Mouse (Mus musculus) frontal cortex, postnatal 14 days (tissue): ENCODE measurements around the gene Egln3.

ENCODE experiments used
- DNase-seq, 2 experiments: peaks; one replicate each; pipeline ENCODE4 v3.0.0; 2022; ENCODE audit warnings: low spot score in 2 of 2

Gene Egln3

DNA sequence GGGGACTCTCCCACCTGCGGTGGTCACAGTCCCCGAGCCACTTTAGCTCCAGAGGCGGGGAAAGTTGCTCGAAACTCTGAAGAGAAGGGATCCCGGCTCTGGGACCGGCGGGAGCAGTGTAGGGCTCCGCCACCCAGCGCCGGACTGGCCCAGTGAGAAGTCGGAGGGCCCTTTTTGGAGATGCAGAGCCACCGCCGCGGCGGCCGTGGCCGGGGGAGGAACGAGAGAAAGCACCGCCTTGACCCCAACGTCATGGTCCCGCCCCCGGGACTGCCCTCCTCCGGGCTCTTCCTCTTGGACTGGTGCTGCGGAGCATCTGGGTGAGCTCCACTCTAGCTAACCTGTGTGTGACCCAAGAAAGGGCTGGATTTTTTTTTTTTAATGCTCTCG, at the start of gene Egln3:
Egln3 (minus strand) TSS at position 205 of the 390 bp plus-strand sequence.
- DNase-seq = peak; percentile 50 to 64

- no peak for DNase-seq
Observed at GRCm38 (mm10) chr12:54253449-54253848, 49.8 kb upstream of the Egln3 start.

- DNase-seq = peak; percentile 9 to 12
Observed at GRCm38 (mm10) chr12:54251942-54252400, 48.3 kb upstream of the Egln3 start.

GRCm38 (mm10) chr12:54247835-54248234, 44.2 kb upstream of the Egln3 start:
- DNase-seq = no peak

DNA sequence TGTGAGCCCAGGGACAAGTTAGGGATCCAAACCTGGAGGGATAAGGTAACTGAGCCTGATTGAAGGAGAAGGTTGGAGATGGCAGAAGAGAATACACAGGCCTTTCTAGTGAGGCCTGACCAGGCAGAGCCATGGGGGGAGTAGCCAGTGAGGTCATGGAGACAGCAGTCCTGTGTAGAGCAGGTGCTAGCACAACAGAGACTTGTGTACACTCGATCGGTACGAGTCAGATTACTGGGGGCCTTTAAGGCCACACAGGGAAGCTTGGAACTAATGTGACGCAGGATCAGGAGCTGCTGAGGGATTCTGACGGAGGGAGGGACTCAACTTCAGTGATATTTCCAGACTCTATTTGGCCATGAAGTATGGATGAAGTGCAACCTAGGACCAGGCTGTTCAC, 39.5 kb upstream of the Egln3 start:
- no peak for DNase-seq

GRCm38 (mm10) chr12:54241976-54242375, 38.3 kb upstream of the Egln3 start:
- DNase-seq = no peak

DNA sequence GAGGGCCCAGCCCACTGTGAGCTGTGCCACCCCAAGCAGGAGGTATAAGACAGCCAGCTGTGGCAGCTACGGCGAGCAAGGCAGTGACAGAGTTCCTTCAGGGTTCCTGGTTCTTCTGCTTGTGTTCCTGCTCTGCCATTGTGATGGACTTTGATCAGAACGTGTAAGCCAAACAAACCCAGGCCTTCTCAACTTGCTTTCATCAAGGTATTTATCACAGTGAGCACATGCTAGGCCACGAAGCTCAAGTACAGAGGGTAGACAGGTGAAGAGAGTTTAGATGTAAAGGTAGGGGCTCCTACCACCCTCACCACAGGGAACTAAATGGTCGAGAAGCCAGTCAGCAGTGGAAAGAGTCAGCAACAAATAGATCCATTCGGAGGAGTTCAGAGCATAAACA, 30.1 kb upstream of the Egln3 start:
- no peak for DNase-seq

- no peak for DNase-seq
Observed at GRCm38 (mm10) chr12:54232996-54233603, 29.4 kb upstream of the Egln3 start.

DNA sequence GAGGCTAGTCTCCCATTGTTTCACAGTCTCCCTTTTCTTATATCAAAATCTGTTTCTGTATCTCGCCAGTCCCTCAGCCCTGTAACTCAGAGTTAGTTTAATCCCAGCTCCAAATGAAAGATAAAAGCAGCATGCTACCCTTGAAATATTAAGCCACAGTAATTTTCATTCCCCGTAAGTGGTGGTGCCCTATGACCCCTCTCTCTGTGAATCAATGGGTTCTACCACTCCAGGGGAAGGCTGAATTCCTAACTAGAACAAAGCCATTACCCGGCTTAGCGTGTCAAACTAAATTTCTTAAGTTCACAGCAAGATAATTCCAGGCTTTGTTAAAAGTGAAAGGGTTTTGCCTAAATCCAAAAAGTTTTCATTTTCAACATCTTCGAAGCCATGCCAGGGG, 28.8 kb upstream of the Egln3 start:
- no peak for DNase-seq

GRCm38 (mm10) chr12:54227551-54227950, 23.9 kb upstream of the Egln3 start:
- no peak for DNase-seq

DNA sequence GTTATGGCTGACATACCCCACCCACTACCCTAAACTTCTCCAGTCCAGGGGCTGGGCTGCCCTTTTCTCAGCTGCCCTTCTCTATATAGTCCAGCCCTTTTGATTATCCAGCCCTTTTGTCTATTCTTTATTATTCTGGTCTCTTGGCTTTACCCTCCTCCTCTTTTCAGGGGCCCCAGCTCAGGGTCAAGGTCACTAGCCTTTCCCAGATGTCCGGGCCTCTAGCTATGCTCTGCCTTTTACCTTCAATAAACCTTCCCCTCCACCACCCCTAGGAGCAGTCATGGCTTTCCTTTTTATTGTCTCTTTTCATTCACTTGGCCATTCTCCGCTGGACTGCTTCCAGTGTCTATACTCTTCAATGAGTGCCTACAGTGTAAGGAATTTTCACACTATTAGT, 22.7 kb upstream of the Egln3 start:
- no peak for DNase-seq

DNA sequence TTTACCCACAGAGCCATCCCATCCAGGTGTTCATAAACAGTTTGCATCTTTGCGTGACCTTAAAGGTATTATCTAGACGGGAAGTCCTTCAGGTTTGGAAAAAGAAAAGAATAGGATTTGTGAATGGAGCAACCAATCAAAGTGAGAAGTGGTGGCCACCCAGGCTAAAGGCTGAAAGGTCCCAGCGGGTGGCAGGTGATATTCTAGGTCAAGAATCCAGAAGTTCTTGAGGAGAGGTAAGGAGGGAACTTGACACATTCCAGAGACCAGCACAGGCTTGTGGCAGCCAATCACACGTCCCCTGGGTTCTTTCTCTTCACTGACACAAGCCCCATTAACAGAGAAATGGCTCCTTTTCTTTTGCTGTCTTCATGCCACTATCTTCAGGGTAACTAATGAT, 21.9 kb upstream of the Egln3 start:
- DNase-seq = no peak

- DNase-seq = no peak
Observed at GRCm38 (mm10) chr12:54225090-54225489, 21.4 kb upstream of the Egln3 start.

GRCm38 (mm10) chr12:54222036-54222760, 18.5 kb upstream of the Egln3 start:
- no peak for DNase-seq

- DNase-seq = no peak
Observed at GRCm38 (mm10) chr12:54216673-54217072, 13.0 kb upstream of the Egln3 start.

DNA sequence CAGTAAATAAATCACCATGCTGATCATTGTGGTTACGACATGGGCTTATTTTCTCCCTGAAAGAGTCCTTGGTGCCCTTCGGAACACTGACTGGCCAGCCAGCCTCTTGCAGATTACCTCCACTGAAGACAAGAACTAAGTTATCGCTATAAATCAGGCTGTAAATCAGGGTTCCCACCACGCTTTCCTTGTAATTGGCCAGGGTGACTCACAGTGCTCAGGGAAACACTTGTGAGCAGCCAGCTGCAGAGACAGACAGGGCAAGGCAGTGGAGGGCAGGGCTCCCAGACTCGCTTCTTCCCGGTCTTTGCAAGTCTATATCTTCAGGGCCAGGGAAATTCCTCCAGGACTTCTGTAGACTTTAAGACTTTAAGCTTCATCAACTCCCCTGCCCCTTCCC, 10.8 kb upstream of the Egln3 start:
- DNase-seq = no peak

- DNase-seq = no peak
Observed at GRCm38 (mm10) chr12:54213871-54214270, 10.2 kb upstream of the Egln3 start.

DNA sequence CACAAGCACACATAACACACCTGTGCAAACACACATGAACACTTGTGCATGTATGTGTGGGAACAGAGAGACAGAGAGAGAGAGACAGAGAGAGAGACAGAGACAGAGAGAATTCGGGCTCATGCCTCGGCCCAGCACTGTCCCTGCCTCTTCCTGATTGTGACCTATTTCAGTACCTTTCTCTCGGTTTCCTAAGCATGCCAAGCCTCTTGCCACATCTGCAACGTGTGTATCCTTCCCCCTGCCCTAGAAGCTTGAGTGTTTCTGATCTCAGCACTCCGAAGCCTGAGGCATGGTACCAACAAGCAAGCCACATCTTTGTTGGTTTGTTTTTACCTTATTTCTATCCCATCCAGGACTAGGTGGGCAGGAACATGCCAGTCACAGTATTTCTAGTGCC, 9.6 kb upstream of the Egln3 start:
- DNase-seq = no peak

DNA sequence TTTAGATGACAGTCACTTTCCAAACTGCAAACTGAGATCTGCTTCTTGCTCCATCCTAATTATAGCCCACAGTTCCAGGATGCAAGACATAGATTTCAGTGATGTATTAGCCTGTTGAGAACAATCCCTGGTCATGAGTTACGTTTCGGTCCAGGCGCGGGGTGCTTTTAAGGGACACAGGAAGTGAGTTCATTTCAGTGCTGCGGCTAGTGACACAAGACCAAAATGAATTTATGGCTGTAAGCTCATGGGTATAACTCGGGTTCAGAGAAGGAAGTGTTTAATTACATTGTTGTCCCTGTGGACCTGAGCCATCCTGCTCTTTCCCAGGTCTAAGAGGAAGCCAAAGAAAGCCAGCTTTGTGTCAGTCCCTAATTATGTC, 5.5 kb upstream of the Egln3 start:
- DNase-seq = no peak

GRCm38 (mm10) chr12:54208433-54209181, 4.9 kb upstream of the Egln3 start:
- DNase-seq = no peak

DNA sequence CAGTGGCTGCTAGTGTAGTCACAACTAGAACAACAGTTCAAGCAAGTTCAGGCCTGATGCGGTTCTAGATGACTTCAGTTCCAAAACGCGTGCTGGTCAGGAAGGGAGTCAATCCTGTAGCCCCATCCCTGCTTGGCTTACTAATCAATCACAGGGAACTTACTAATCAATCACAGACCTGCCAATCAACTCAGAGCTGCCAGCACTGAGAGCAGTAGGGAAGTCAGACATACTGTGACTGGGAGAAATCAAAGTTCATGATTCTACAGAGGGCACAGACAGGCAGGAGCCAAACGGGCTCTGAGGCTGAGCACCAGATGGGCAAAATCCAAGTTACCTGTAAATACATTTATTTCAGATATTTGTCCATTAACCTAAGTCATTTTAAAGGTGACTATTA, 2.1 kb upstream of the Egln3 start:
- DNase-seq = no peak

DNA sequence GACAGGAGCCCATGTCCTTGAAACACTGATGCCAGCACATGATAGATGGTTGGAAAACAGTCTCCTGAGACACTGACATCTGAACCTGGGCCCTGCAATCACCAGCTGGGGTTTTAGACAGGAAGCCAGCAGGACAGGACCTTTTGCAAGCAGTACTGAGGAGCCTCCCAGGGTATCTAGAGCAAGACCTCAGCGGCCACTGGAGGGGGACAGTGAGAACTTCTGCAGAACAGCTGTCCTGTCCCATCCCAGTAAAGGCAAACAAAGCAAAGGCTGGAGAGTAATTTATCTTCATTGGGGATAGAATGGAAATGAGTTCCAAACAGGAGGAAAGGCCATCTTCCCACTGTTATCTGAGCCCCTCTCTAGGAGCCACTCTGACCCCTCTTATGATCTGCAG, 1.5 kb upstream of the Egln3 start:
- DNase-seq = no peak
